Mouse (Mus musculus) cortical plate, adult 2 months (tissue): ENCODE data around the gene Glrx.

Experiments used
- CTCF ChIP-seq: fragments of 200-500 bp; IDR thresholded peaks from 2 replicates; pipeline ENCODE4 v1.5.1; 2011; ENCODE audit warnings: mild to moderate bottlenecking, control low read depth, low read length; ENCODE audit not compliant: insufficient read depth; ENCODE audit errors: extremely low read depth
- POLR2A ChIP-seq: fragments of 200-500 bp; IDR thresholded peaks from 2 replicates; pipeline ENCODE4 v1.6.1; 2011; ENCODE audit warnings: mild to moderate bottlenecking, low read length, control low read depth; ENCODE audit not compliant: insufficient read depth; ENCODE audit errors: extremely low read depth

DNA sequence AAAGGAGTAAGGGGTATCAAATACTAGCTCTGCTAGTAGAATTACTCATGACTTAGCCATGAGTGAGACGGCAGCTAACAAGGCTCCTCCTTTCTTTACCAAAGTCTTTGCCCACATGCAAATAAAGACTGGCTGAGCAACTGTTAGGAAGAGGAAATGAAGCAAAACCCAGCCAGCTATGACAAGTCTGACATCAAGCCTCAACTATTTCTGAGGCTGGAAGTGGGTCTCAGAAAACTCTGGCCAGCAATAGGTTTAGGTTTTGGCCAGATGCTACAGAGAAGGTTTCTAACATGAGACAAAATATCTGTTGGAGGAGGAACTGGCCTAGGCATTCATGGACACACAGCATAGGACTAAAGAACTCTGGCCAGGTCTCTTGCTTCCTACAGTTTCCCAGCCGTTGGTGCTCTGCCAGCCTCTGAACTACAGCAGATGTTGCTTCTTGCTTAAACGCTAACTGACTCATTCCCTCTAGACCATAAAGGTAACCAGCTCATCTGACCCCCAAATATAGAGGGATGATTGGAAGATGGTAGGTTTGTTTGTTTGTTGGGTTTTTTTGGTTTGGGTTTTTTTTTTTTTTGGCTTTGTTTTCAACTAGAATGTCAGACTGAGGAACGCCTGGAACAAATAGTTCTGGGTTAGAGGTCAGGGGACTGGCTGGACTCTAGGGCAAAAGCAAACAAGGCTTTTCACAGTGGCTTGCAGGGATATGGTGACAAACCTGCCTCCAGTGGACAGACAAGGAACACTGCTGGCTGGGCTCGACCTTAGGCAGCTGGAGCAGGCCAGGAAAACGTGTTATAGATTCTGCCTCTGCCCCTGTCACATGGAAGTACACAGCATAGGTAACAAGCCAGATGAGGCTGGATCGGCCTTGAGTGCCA lies 41.0 kb upstream of the Glrx start:
- no peak for TF ChIP-seq CTCF
- TF ChIP-seq POLR2A = no peak
